In genomic region chr2:118205991-118206585, GRCm38 (mm10) we compare ENCODE assay signal across 29 mouse cellular contexts. TPM values are rescaled to one million over a fixed set of nuclear protein-coding genes. Genes with fewer than 3 reads are reported as not detected.
A peak's percentile ranks its signal among the peaks of the same experiment; 100 is the strongest.
DNase-seq lines count a peak whose midpoint lies in the region; ATAC-seq lines count a peak whose summit lies in the region.
"Had no signal": no experiment of that assay in that cellular context is flagged by ENCODE, and none has a peak within 500 bp of the region (broad histone marks: within the 10 kb centered on the region; RNA-seq: fewer than 3 reads in every experiment).

No protein-coding gene starts in this region.

- H3K27ac ChIP-seq in embryonic facial prominence, embryonic 14.5 days (replicated peaks; ENCODE audit: low read depth, low read length): no peak overlapping the region
- H3K27ac ChIP-seq in embryonic facial prominence, embryonic 10.5 days (replicated peaks): no peak overlapping the region; the same call in 1 of the 2 replicates
- no peak overlapping the region for H3K27ac ChIP-seq in heart, embryonic 10.5 days
- peak overlapping the region; percentile 61; the same call in 1 of the 2 replicates for H3K27ac ChIP-seq in midbrain, embryonic 10.5 days (replicated peaks)
- no peak overlapping the region for H3K27ac ChIP-seq in midbrain, embryonic 15.5 days
- H3K27ac ChIP-seq: embryonic facial prominence, embryonic 15.5 days; heart, embryonic 15.5 days; liver, embryonic 12.5 days; stomach, postnatal 0 days had no signal

- H3K4me3 ChIP-seq in embryonic facial prominence, embryonic 14.5 days (ENCODE audit: low read depth, low read length): no peak overlapping the region
- H3K4me3 ChIP-seq in embryonic facial prominence, embryonic 10.5 days: no peak overlapping the region
- H3K4me3 ChIP-seq in heart, embryonic 10.5 days: no peak overlapping the region
- H3K4me3 ChIP-seq in midbrain, embryonic 10.5 days: no peak overlapping the region
- H3K4me3 ChIP-seq in midbrain, embryonic 15.5 days: no peak overlapping the region
- H3K4me3 ChIP-seq: embryonic facial prominence, embryonic 15.5 days; heart, embryonic 15.5 days; hindbrain, embryonic 15.5 days; liver, embryonic 12.5 days; megakaryocyte, embryonic 14.5 days had no signal

- H3K4me1 ChIP-seq in embryonic facial prominence, embryonic 14.5 days (ENCODE audit: control insufficient read depth, insufficient read depth, low read length): peaks cover 13% of the 10 kb centered on the region
- peaks cover 43% of the 10 kb centered on the region for H3K4me1 ChIP-seq in embryonic facial prominence, embryonic 10.5 days
- peaks cover 16% of the 10 kb centered on the region for H3K4me1 ChIP-seq in heart, embryonic 10.5 days
- H3K4me1 ChIP-seq in midbrain, embryonic 10.5 days: peaks cover 63% of the 10 kb centered on the region
- peaks cover 37% of the 10 kb centered on the region for H3K4me1 ChIP-seq in midbrain, embryonic 15.5 days
- H3K4me1 ChIP-seq: liver, embryonic 12.5 days; megakaryocyte, embryonic 14.5 days had no signal

- no peaks in the 10 kb centered on the region for H3K36me3 ChIP-seq in embryonic facial prominence, embryonic 14.5 days (ENCODE audit: control insufficient read depth, insufficient read depth, low read length)
- H3K36me3 ChIP-seq in embryonic facial prominence, embryonic 10.5 days (replicated peaks): no peaks in the 10 kb centered on the region
- no peaks in the 10 kb centered on the region for H3K36me3 ChIP-seq in heart, embryonic 10.5 days
- H3K36me3 ChIP-seq in midbrain, embryonic 10.5 days: no peaks in the 10 kb centered on the region
- H3K36me3 ChIP-seq in midbrain, embryonic 15.5 days (replicated peaks): no peaks in the 10 kb centered on the region
- H3K36me3 ChIP-seq: embryonic facial prominence, embryonic 15.5 days; heart, embryonic 15.5 days; hindbrain, embryonic 15.5 days; liver, embryonic 12.5 days had no signal

- no peaks in the 10 kb centered on the region for H3K9me3 ChIP-seq in embryonic facial prominence, embryonic 14.5 days (ENCODE audit: control insufficient read depth, low read length)
- H3K9me3 ChIP-seq in embryonic facial prominence, embryonic 10.5 days: no peaks in the 10 kb centered on the region
- no peaks in the 10 kb centered on the region for H3K9me3 ChIP-seq in heart, embryonic 10.5 days
- H3K9me3 ChIP-seq in midbrain, embryonic 10.5 days (replicated peaks): no peaks in the 10 kb centered on the region
- no peaks in the 10 kb centered on the region for H3K9me3 ChIP-seq in midbrain, embryonic 15.5 days
- H3K9me3 ChIP-seq: embryonic facial prominence, embryonic 15.5 days; heart, embryonic 15.5 days; hindbrain, embryonic 15.5 days; liver, embryonic 12.5 days; megakaryocyte, embryonic 14.5 days had no signal

- no peak overlapping the region for H3K4me2 ChIP-seq in embryonic facial prominence, embryonic 14.5 days (ENCODE audit: low read depth, low read length)
- H3K4me2 ChIP-seq in midbrain, embryonic 15.5 days: no peak overlapping the region
- H3K4me2 ChIP-seq: embryonic facial prominence, embryonic 15.5 days; heart, embryonic 15.5 days; hindbrain, embryonic 15.5 days; liver, embryonic 12.5 days had no signal

- WGBS in embryonic facial prominence, embryonic 14.5 days: 38% methylated on average over 8 of the region's 8 CpGs
- WGBS in embryonic facial prominence, embryonic 10.5 days: 38% methylated on average over 8 of the region's 8 CpGs
- 27% methylated on average over 8 of the region's 8 CpGs for WGBS in heart, embryonic 10.5 days
- WGBS in midbrain, embryonic 10.5 days: 36% methylated on average over 8 of the region's 8 CpGs
- 28% methylated on average over 8 of the region's 8 CpGs for WGBS in midbrain, embryonic 15.5 days

- intact Hi-C loops in heart, postnatal 36 days (cut with DNase I): no loop called here

- no peaks in the 10 kb centered on the region for H3K27me3 ChIP-seq in embryonic facial prominence, embryonic 14.5 days (replicated peaks; ENCODE audit: control insufficient read depth, insufficient read depth, low read length)
- peaks cover 25% of the 10 kb centered on the region for H3K27me3 ChIP-seq in embryonic facial prominence, embryonic 10.5 days (replicated peaks; ENCODE audit: low read depth, poor library complexity, severe bottlenecking)
- H3K27me3 ChIP-seq in heart, embryonic 10.5 days (ENCODE audit: insufficient read depth, poor library complexity, severe bottlenecking): peaks cover 18% of the 10 kb centered on the region
- H3K27me3 ChIP-seq in midbrain, embryonic 10.5 days (ENCODE audit: low read depth, poor library complexity, severe bottlenecking): peaks cover 43% of the 10 kb centered on the region
- no peaks in the 10 kb centered on the region for H3K27me3 ChIP-seq in midbrain, embryonic 15.5 days (replicated peaks)
- H3K27me3 ChIP-seq: hindbrain, embryonic 15.5 days; liver, embryonic 12.5 days had no signal

- no peak for ATAC-seq in embryonic facial prominence, embryonic 14.5 days (ENCODE audit: low read depth)
- no peak for ATAC-seq in midbrain, embryonic 15.5 days (replicated peaks)
- ATAC-seq: CD4-positive, CD25-positive, alpha-beta regulatory T cell, adult 4 months; inflammation-experienced regulatory T-cells, adult 6 months; liver, embryonic 12.5 days; liver, postnatal 0 days; midbrain, embryonic 16.5 days had no signal

- peak; percentile 29 for DNase-seq in embryonic facial prominence, embryonic 14.5 days (ENCODE audit: low spot score)
- DNase-seq in embryonic facial prominence, embryonic 10.5 days (ENCODE audit: low spot score): no peak
- DNase-seq in heart, embryonic 10.5 days (ENCODE audit: low spot score): peak; percentile 71
- DNase-seq in heart, postnatal 36 days: no peak
- DNase-seq in midbrain, embryonic 10.5 days (ENCODE audit: low spot score): no peak
- DNase-seq in lung, postnatal 36 days: peak; percentile 27
- DNase-seq: adrenal gland, postnatal 36 days; cerebellum, adult 2 months; cerebellum, postnatal 14 days; gastrocnemius, postnatal 10 days; heart, postnatal 4 days; kidney, adult 8-10 months; kidney, postnatal 10 days; layer of hippocampus, postnatal 36 days; liver, postnatal 0 days; right cerebral cortex, postnatal 4 days; thymus, adult 18-20 months; thymus, postnatal 25 days had no signal

- H3K9ac ChIP-seq in embryonic facial prominence, embryonic 14.5 days (ENCODE audit: low read depth, low read length): no peak overlapping the region
- no peak overlapping the region for H3K9ac ChIP-seq in midbrain, embryonic 15.5 days
- H3K9ac ChIP-seq: embryonic facial prominence, embryonic 15.5 days; heart, embryonic 15.5 days; hindbrain, embryonic 15.5 days; liver, embryonic 12.5 days; liver, postnatal 0 days had no signal

RNA-seq across cellular contexts. Expression of gene Fsip1, which starts 50.7 kb away (rescaled TPM):
- 0.96 and 1.0 TPM in 2 replicates for polyA plus RNA-seq in embryonic facial prominence, embryonic 14.5 days (2014; fragmentation: Nextera tagmentation; extraction: Ambion mirVana)
- polyA plus RNA-seq in embryonic facial prominence, embryonic 10.5 days (2016; fragmentation: Nextera tagmentation; extraction: Ambion mirVana): 1.7 and 3.1 TPM in 2 replicates
- 0.18 and 0.59 TPM in 2 replicates for polyA plus RNA-seq in heart, embryonic 10.5 days (2016; fragmentation: Nextera tagmentation; extraction: Ambion mirVana)
- not detected for total RNA-seq in heart, postnatal 36 days (2021)
- polyA plus RNA-seq in midbrain, embryonic 10.5 days (2016; fragmentation: Nextera tagmentation; extraction: Ambion mirVana): 2.1 and 3.0 TPM in 2 replicates
- 3.0 and 3.1 TPM in 2 replicates for polyA plus RNA-seq in midbrain, embryonic 15.5 days (2015; fragmentation: Nextera tagmentation; extraction: Ambion mirVana)
- total RNA-seq: gastrocnemius, postnatal 10 days had no signal
- polyA plus RNA-seq: CD4-positive, CD25-positive, alpha-beta regulatory T cell, adult 4 months; inflammation-experienced regulatory T-cells, adult 6 months; large intestine, adult 2 months had no signal

Comparison
In these comparisons a context has a peak if more than half of its experiments do, and no peak if none do; other contexts are left out.
1. DNase-seq: peak in embryonic facial prominence, embryonic 14.5 days (single experiment), heart, embryonic 10.5 days (single experiment) and lung, postnatal 36 days (single experiment); none in embryonic facial prominence, embryonic 10.5 days (single experiment), heart, postnatal 36 days (0 of 2) and midbrain, embryonic 10.5 days (single experiment).